Mouse (Mus musculus): ENCODE measurements at regions not wholly inside any gene's neighbourhood (a gene's known extent, or its start where the extent isn't known, plus 50 kb on each side); places are given as distances from the start of the nearest gene placed in this dataset.
"Not testable (repeated sequence)": the region's sequence is repeated elsewhere in the genome, so short reads cannot be mapped to it uniquely, and the experiment has no call there.

DNA sequence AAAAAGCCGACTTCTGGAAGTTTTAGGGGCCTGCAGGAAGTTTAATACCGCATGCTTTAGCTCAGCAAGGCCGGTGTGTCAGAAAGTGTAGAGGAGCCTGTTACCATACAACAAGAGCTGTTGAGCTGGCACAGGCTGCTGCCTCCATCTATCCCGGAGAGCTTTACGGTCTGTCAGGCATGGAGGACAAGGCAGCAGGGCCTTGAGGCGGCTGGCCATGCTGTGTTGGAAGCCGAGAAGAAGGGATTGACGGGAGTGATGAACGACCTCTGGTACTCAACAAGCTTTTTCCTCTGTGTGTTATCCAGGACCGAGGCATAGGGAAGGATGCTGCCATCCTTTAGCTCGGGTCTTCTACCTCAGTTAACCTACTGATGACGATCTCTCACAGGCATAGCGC is 146.8 kb upstream of the Mocs1 start:
- DNase-seq = no peak

DNA sequence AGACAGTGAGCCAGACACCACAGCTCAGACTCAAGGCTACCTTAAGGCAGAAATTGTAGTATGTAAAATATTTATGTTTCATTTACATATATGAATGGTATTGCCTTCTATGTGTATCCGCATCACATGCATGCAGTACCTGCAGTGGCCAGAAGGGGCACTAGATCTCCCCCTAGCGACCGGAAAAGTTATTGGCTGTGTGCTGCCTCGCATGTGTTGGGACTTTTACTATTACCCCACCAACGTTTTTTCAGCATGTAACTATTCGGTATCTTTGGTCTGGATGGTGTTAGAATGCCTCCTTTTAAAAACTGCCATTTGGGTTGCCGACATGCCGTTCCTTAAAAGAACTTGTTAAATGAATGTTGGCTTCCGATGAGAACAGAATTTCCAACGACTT is 145.7 kb upstream of the Mocs1 start:
- no peak for DNase-seq

- DNase-seq = no peak
These were observed 144.7 kb upstream of the Mocs1 start for GRCm38 (mm10) chr17:49283491-49283890.

DNA sequence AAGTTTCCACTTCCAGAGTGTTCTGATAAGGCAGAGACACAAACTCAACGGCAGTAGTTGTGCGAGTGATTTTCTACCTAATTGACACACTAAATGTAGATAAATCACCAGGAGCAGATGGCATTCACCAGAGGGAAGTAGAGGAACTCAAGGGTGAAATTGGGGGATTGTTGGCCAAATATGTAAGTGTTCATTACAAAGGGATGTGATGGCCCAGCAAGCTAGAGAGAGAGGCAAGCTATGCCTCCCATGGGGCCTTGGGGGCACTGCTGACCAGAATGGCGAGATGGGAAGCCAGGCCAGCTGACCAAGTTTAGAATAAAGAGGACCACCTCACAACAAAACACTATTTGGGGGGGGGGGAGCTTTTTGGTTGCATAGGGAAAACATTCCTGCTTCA is 136.5 kb upstream of the Mocs1 start:
- no peak for DNase-seq

- DNase-seq = no peak
These were observed 123.7 kb upstream of the Mocs1 start for GRCm38 (mm10) chr17:49304461-49304860.

- no peak for DNase-seq
These were observed 123.0 kb upstream of the Mocs1 start for GRCm38 (mm10) chr17:49305116-49305515.

DNA sequence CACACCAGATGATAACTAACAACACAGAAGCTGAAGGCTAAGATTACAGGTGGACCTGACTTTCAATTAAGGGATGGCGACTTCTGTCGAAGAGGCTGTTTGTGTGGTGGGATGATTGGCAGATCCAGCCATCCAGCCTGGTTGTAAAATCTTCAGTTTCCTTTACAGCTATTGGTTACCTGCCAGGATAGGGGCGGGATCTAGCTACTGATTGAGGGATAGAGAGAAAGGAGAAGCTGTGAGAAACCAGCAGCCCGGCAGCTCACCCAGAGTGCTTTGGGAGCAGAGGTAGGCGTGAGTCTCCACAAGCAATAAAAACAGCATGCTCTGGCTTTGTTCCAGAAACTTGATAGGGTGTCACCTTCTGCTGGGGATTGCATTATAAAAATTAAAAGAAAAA is 119.1 kb upstream of the Mocs1 start:
- DNase-seq = no peak

DNA sequence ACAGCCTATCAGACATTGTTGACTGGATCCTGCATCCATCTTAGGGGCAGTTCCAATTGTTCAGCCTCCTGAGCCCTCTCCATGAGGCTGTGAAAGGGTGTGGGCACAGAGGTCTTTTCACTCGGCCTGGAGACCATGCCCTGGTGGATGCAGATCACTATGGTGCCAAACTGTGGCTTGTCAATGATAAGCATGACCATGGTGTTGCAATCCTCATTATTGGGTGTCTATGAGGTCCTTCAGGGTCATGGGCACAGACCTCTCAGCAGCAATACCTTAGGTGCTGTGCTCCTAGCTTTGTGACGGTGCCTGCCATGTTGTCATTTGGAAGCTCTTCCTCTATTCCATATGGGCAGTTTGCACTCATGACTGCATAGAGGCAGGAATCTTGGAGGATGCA is 114.0 kb upstream of the Mocs1 start:
- DNase-seq = no peak

GRCm38 (mm10) chr17:49327524-49327923 is 100.6 kb upstream of the Mocs1 start:
- DNase-seq = no peak

DNA sequence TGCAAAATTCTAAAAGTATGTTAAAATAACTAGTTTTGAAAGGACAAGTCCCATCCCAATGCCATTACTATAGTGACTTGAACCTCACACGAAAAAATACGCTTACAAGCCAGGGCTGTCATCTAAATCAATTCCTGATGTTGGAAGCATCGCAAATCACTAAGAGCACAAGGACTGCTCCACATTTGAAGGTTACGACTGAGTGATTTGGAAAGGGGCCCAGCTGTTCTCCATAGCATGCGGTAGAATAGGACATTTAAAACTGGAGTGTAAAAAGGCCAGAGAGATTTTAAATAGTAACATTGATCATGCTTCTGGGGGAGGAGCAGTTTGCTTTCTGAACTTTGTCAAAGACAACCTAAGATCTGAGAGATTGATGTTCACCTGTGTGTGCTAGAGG is 92.8 kb upstream of the Mocs1 start:
- DNase-seq = peak; percentile 20

DNA sequence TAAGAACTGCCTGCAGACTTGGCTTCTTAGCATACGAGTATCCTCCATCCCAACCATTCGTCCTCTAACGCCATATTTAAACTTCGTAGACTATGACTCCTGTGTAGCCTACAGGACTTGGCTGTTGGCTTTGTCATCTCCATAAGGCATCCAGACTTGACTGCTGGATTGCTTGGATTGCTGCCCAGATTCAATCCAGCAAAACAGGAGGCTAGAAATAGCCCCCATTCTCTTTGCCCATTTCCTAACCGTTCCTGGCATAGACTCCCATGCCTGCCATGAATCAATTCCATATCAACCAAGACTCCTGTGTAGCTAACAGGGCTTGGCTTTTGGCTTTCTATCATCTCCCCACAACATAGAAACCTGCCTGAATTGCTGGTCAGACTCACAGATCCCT is 90.3 kb upstream of the Mocs1 start:
- no peak for DNase-seq

- DNase-seq = peak; percentile 1
These were observed 85.5 kb upstream of the Mocs1 start for GRCm38 (mm10) chr17:49342636-49343035.

DNA sequence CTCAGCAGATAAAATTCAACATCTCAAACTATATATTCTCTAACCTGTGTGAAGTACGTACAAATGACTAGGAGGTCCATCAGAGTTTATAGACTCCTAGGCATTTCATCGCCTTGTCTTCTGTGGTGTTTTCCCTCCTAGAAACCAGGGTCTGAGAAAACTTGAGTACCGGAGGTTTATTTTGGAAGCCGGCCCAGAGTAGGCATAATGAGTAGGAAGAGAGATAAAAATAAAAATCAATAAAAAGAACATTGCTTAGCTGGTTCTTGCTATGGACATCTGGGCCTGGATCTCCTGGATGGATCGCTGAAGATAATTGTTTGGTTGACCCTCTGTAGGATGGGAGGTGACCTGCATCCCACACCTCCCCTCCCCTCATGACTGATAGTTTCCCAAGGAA is 81.5 kb upstream of the Mocs1 start:
- no peak for DNase-seq

DNA sequence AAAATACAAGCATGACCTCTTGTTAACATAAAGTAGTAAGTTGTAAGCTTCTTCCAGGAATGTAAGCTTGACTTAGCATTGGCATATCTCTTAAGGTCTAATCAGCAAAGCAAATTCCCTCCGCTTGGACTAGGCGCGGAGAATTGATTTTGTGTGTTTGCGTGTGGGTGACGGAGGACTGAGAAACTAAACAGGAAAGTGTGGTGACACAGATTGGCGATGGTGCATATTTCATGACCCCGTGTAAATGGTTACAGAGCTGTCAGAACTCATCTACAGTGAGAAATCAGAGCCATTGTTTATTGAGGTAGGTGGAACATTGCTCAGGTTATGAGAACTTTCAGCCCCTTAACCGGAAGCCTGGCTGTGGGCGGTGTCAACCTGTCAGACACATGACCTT is 78.8 kb upstream of the Mocs1 start:
- no peak for DNase-seq

GRCm38 (mm10) chr17:49359212-49359611 is 69.0 kb upstream of the Mocs1 start:
- DNase-seq = no peak

DNA sequence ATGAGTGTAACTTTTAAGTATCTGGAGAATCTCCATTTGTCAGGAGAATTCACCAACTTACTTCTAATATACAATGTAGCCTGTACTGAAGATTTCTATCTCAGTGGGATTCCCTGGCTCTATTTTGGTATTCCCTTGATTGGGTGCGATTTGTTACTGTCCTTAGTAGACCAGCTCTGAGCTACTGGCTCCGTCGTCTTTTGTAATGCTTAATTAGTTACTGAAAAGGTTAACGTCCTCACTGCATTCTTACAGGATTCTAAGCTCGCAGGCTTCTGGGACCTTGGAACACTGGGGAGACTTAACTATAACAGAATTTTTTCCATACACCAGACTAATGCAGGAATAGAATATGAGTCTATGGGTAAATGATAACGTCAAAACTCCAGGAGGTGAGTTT is 67.9 kb upstream of the Mocs1 start:
- not testable (repeated sequence) for DNase-seq

GRCm38 (mm10) chr17:49367791-49368190 is 60.4 kb upstream of the Mocs1 start:
- no peak for DNase-seq

GRCm38 (mm10) chr17:49368476-49369269 is 59.5 kb upstream of the Mocs1 start:
- no peak for DNase-seq

- peak; percentile 7 for DNase-seq
These were observed 50.5 kb upstream of the Mocs1 start for GRCm38 (mm10) chr17:49377626-49378025.

Data from adrenal gland, postnatal 25 days (tissue).